Mouse (Mus musculus) splenic B cell, adult 2 months (primary cell): Measurements from ENCODE around the gene U90926.

Source experiments
- DNase-seq: peaks from one replicate; pipeline ENCODE4 v3.0.0-alpha.2; 2011; ENCODE audit warnings: low read depth, low spot score
- H3K27me3 ChIP-seq: 2 replicates; pipeline ENCODE4 v1.6.1; 2012; ENCODE audit warnings: mild to moderate bottlenecking, low read length, moderate library complexity, mixed read lengths; ENCODE audit not compliant: control insufficient read depth, poor library complexity, insufficient read depth, severe bottlenecking
- H3K36me3 ChIP-seq: 2 replicates; pipeline ENCODE4 v1.6.1; 2012; ENCODE audit warnings: mild to moderate bottlenecking, low read length, moderate library complexity, mixed read lengths; ENCODE audit not compliant: control insufficient read depth, poor library complexity, insufficient read depth, severe bottlenecking

Gene U90926

GRCm38 (mm10) chr5:92215308-92215707 is at the start of gene U90926:
Gene U90926, minus strand, starts transcription at chr5:92215408.
- no peaks in the 10 kb centered on the region for H3K27me3 ChIP-seq

GRCm38 (mm10) chr5:92263761-92264359 is 48.7 kb upstream of the U90926 start:
- H3K36me3 ChIP-seq: peaks cover 15% of the 10 kb centered on the region
- no peak for DNase-seq
- H3K27me3 ChIP-seq: no peaks in the 10 kb centered on the region

More at GRCm38 (mm10) chr5:92215308-92215707, at the start of gene U90926:
- no peaks in the 10 kb centered on the region for H3K36me3 ChIP-seq
- no peak for DNase-seq

- Histone ChIP-seq H3K27me3 (no peaks in the 10 kb centered on the region), H3K36me3 (peaks cover 16% of the 10 kb centered on the region)
- DNase-seq: no peak
Measured at GRCm38 (mm10) chr5:92262646-92263045, 47.4 kb upstream of the U90926 start.

GRCm38 (mm10) chr5:92256218-92256617 is 41.0 kb upstream of the U90926 start, which contains the start of gene Ppef2:
Gene Ppef2, minus strand, starts transcription at chr5:92256278.
- 0 out of 2 replicates have a peak, but pooled peaks cover 3% of the 10 kb centered on the region for H3K36me3 ChIP-seq
- DNase-seq: no peak
- no peaks in the 10 kb centered on the region for H3K27me3 ChIP-seq

GRCm38 (mm10) chr5:92254476-92254875 is 39.3 kb upstream of the U90926 start:
- DNase-seq: no peak
- Histone ChIP-seq H3K27me3 (no peaks in the 10 kb centered on the region), H3K36me3 (0 out of 2 replicates have a peak, but pooled peaks cover 2% of the 10 kb centered on the region)

GRCm38 (mm10) chr5:92252797-92253343 is 37.7 kb upstream of the U90926 start:
- no peak for DNase-seq
- Histone ChIP-seq H3K27me3 (no peaks in the 10 kb centered on the region), H3K36me3 (no peaks in the 10 kb centered on the region)

- H3K36me3 ChIP-seq: no peaks in the 10 kb centered on the region
- H3K27me3 ChIP-seq: no peaks in the 10 kb centered on the region
- DNase-seq: no peak
Measured at GRCm38 (mm10) chr5:92252031-92252430, 36.8 kb upstream of the U90926 start.

- Histone ChIP-seq H3K27me3 (no peaks in the 10 kb centered on the region), H3K36me3 (no peaks in the 10 kb centered on the region)
- no peak for DNase-seq
Measured at GRCm38 (mm10) chr5:92248614-92249013, 33.4 kb upstream of the U90926 start.

- Histone ChIP-seq H3K36me3 (no peaks in the 10 kb centered on the region), H3K27me3 (no peaks in the 10 kb centered on the region)
- DNase-seq: peak; percentile 7
Measured at GRCm38 (mm10) chr5:92245483-92245882, 30.3 kb upstream of the U90926 start.

- no peak for DNase-seq
- no peaks in the 10 kb centered on the region for H3K27me3 ChIP-seq
Measured at GRCm38 (mm10) chr5:92244900-92245299, 29.7 kb upstream of the U90926 start.

GRCm38 (mm10) chr5:92240769-92241168 is 25.6 kb upstream of the U90926 start:
- Histone ChIP-seq H3K27me3 (no peaks in the 10 kb centered on the region), H3K36me3 (no peaks in the 10 kb centered on the region)
- DNase-seq: no peak

More at GRCm38 (mm10) chr5:92244900-92245299, 29.7 kb upstream of the U90926 start:
- H3K36me3 ChIP-seq: no peaks in the 10 kb centered on the region

GRCm38 (mm10) chr5:92239333-92240232 is 24.4 kb upstream of the U90926 start:
- no peak for DNase-seq
- no peaks in the 10 kb centered on the region for H3K27me3 ChIP-seq
- H3K36me3 ChIP-seq: no peaks in the 10 kb centered on the region

GRCm38 (mm10) chr5:92234939-92235557 is 19.8 kb upstream of the U90926 start:
- DNase-seq: no peak
- H3K36me3 ChIP-seq: no peaks in the 10 kb centered on the region
- no peaks in the 10 kb centered on the region for H3K27me3 ChIP-seq

GRCm38 (mm10) chr5:92233366-92233765 is 18.2 kb upstream of the U90926 start:
- DNase-seq: no peak
- H3K27me3 ChIP-seq: no peaks in the 10 kb centered on the region
- H3K36me3 ChIP-seq: no peaks in the 10 kb centered on the region
